Mouse (Mus musculus) thymus, adult 2 months (tissue): ENCODE data around the gene Hsd3b5. TPM values are rescaled to one million over a fixed set of nuclear protein-coding genes. Genes with fewer than 3 reads are reported as not detected.
"Not testable (repeated sequence)": the region's sequence is repeated elsewhere in the genome, so short reads cannot be mapped to it uniquely, and the experiment has no call there.

ENCODE experiments used
- DNase-seq: peaks from one replicate; pipeline ENCODE4 v3.0.0; 2021
- H3K27ac ChIP-seq: fragments of 200-500 bp; 2 replicates; pipeline ENCODE4 v1.5.1; 2012; ENCODE audit warnings: low read length, control low read depth; ENCODE audit not compliant: control insufficient read depth, insufficient read depth
- H3K27me3 ChIP-seq: fragments of 200-500 bp; 2 replicates; pipeline ENCODE4 v1.6.1; 2012; ENCODE audit warnings: mild to moderate bottlenecking, low read length, moderate library complexity, mixed read lengths; ENCODE audit not compliant: control insufficient read depth, insufficient read depth
- H3K36me3 ChIP-seq: fragments of 200-500 bp; 2 replicates; pipeline ENCODE4 v1.6.1; 2012; ENCODE audit warnings: mild to moderate bottlenecking, low read length, moderate library complexity; ENCODE audit not compliant: control insufficient read depth, insufficient read depth
- H3K4me1 ChIP-seq: fragments of 200-500 bp; replicated peaks from 2 replicates; pipeline ENCODE4 v1.6.1; 2012; ENCODE audit warnings: low read length; ENCODE audit not compliant: control insufficient read depth, insufficient read depth
- H3K4me3 ChIP-seq: fragments of 200-500 bp; 2 replicates; pipeline ENCODE4 v1.5.1; 2012; ENCODE audit warnings: mild to moderate bottlenecking, low read length, control low read depth, moderate library complexity; ENCODE audit not compliant: control insufficient read depth, insufficient read depth
- CTCF ChIP-seq: fragments of 200-500 bp; IDR thresholded peaks from 2 replicates; pipeline ENCODE4 v1.5.1; 2012; ENCODE audit warnings: mild to moderate bottlenecking, control low read depth, low read length, moderate library complexity, borderline replicate concordance; ENCODE audit not compliant: control insufficient read depth, poor library complexity, insufficient read depth; ENCODE audit errors: extremely low read depth
- POLR2A ChIP-seq: fragments of 200-500 bp; IDR thresholded peaks from 2 replicates; pipeline ENCODE4 v1.6.1; 2012; ENCODE audit warnings: mild to moderate bottlenecking, low read length, control low read depth, moderate library complexity; ENCODE audit not compliant: control insufficient read depth, poor library complexity, insufficient read depth; ENCODE audit errors: extremely low read depth
- WGBS: fragments of 180-500 bp; shearing (Covaris S2); methylation state at CpG from one replicate; pipeline ENCODE4 v1.1.7; 2018; 5-methylcytosine and 5-hydroxymethylcytosine counted together
- polyA plus RNA-seq: library from polyadenylated mRNA; depleted of rRNA; stranded (reverse); fragments of >200 nt; gene quantifications from 2 replicates; pipeline ENCODE4 v1.2.3, GENCODE M21; 2012; rRNA removed

The Hsd3b5 gene
- polyA plus RNA-seq, 1 experiment, result not detected

DNA sequence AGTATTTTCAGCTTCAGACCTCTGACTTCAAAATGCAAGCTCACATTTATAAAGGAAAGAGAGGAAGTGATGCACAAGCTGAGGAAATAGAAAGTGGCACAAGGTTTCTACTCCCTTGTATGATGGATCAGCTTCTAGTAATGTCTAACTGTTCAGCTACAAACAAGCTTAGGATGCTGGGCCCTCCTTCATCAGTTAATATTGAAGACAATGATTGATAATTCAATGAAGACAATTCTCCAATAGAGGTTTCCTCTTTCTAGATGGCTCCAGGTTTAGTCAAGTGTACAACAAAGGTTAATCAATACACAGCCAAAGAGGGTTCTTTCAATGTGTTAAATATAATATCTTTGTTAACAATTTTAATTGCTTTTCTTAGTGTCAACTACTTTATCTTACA, 41.3 kb downstream of the Hsd3b5 start, which contains the start of gene Gm10681:
Gene Gm10681 (minus strand): TSS at position 101 of the 400 bp plus-strand sequence.
- no peak within 1 kb of the TSS for H3K4me3 ChIP-seq
- H3K36me3 ChIP-seq, result no peaks in the 10 kb centered on the region
- H3K4me1 ChIP-seq, result no peaks in the 10 kb centered on the region
- no peak within 1 kb of the TSS for H3K27ac ChIP-seq
- no peak for DNase-seq
- no peak for TF ChIP-seq CTCF
- no peak for TF ChIP-seq POLR2A
- no peaks in the 10 kb centered on the region for H3K27me3 ChIP-seq

DNA sequence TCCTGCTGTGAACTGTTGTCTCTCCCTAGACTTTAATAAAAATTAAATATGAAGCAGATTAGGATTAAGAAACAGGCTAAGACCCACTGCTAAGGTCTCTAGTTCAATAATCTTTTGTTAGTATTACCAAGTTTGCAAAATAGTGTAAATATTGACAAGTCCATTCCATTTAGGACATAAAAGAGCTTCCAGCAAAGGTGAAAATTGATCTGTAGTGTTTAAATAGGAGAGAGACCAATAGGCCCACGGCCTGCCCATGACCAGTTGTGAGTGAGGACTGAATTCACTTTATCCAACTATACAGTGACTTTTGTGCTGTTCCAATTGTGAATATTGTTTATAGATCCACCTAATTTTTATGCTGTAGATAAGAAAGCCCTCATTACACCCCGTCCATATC, 42.3 kb downstream of the Hsd3b5 start:
- TF ChIP-seq CTCF (no peak), POLR2A (no peak)
- no peak overlapping the region for H3K4me3 ChIP-seq
- no peaks in the 10 kb centered on the region for H3K4me1 ChIP-seq
- DNase-seq, result no peak
- no peaks in the 10 kb centered on the region for H3K36me3 ChIP-seq
- no peaks in the 10 kb centered on the region for H3K27me3 ChIP-seq
- WGBS, result 92% methylated on average over 2 of the region's 2 CpGs
- no peak overlapping the region for H3K27ac ChIP-seq

DNA sequence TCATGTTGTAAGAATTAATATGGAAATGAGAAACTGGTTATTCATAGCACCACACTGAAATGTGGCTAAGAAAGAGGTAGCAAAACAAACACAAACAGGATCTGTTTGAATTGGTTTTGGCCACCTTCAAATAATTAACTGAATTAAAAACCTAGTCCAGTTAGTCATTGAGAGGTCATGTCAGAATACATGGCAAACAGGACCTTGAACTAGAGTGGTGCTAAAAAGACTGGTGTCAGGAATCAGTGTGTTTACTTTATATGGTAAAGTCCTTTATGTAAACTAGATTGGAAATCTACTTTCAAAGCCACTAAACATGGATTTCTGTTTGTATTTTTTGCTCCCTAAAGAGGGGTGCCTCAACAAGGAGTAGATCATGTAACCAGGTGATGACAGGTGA, 47.4 kb downstream of the Hsd3b5 start:
- not testable (repeated sequence) for H3K4me3 ChIP-seq, H3K27ac ChIP-seq, H3K27me3 ChIP-seq, H3K36me3 ChIP-seq, H3K4me1 ChIP-seq, DNase-seq

DNA sequence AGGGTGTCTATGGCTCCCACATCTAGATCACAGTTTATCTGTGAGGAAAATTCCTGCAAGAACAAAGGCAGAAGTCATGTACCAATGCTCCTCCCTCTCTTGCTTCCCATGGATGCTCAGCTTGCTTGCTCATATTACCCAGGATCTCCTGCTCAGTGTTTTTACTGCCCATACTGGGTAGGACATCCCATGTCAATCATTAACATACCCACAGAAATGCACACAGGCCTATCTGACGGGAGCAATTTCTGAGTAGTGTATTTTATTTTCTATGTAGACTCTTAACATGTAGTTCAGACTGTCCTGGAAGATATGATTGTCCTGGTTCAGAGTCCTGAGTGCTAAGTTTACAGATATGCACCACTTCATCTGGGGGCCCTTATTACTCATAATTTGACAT, 47.9 kb downstream of the Hsd3b5 start:
- not testable (repeated sequence) for H3K4me1 ChIP-seq

DNA sequence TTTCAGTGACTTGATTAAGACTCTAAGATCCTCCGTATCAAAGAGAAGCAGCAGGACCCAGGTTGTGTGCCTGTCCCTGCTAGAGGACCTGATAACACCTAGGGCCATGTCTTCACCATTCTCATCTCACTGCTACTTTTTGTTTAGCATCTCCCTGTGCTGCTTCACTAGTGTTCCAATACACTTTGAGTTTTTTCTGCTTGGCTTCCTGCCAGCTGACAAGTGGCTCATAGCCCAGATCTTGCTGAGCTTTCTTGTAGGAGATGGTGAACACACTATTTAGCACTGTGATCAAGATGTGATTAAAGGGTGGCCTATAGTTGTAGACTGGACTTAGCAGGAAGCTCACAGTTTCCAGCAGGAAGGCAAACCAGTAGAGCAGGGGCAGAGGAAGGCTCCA, 49.0 kb downstream of the Hsd3b5 start:
- not testable (repeated sequence) for H3K4me3 ChIP-seq, DNase-seq, H3K27me3 ChIP-seq, H3K27ac ChIP-seq, H3K36me3 ChIP-seq, H3K4me1 ChIP-seq
- 100% methylated on average over 1 of the region's 1 CpGs for WGBS

More for the DNA sequence above, 47.9 kb downstream of the Hsd3b5 start:
- not testable (repeated sequence) for H3K27ac ChIP-seq, H3K27me3 ChIP-seq, DNase-seq, H3K36me3 ChIP-seq, H3K4me3 ChIP-seq
- no CpG with 5 or more reads among the region's 1 CpGs for WGBS

Other genes with a start within 250 kb of the Hsd3b5 start
- 0.66 and 0.96 TPM in 2 replicates for gene Zfp697, start 247.8 kb downstream of the Hsd3b5 start, polyA plus RNA-seq
- not detected in 2 replicates for gene Gm4450, start 173.1 kb downstream of the Hsd3b5 start, polyA plus RNA-seq
- gene Hsd3b4, start 119.7 kb downstream of the Hsd3b5 start, polyA plus RNA-seq, result 0.22 TPM in 1 of 2 replicates, not detected in the other
- 0.22 TPM in 1 of 2 replicates, not detected in the other for gene Gm10681, start 41.4 kb downstream of the Hsd3b5 start, polyA plus RNA-seq
- not detected in 2 replicates for gene Hsd3b2, start 94.3 kb upstream of the Hsd3b5 start, polyA plus RNA-seq
- gene Hsd3b3, start 132.9 kb upstream of the Hsd3b5 start, polyA plus RNA-seq, result 0.09 TPM in 1 of 2 replicates, not detected in the other
- gene Hsd3b6, start 184.2 kb upstream of the Hsd3b5 start, polyA plus RNA-seq, result 0.43 and 0.60 TPM in 2 replicates
- 0.08 and 0.70 TPM in 2 replicates for gene Hsd3b1, start 229.5 kb upstream of the Hsd3b5 start, polyA plus RNA-seq